Mouse (Mus musculus): ENCODE measurements around the gene Bcl2l11.

DNA sequence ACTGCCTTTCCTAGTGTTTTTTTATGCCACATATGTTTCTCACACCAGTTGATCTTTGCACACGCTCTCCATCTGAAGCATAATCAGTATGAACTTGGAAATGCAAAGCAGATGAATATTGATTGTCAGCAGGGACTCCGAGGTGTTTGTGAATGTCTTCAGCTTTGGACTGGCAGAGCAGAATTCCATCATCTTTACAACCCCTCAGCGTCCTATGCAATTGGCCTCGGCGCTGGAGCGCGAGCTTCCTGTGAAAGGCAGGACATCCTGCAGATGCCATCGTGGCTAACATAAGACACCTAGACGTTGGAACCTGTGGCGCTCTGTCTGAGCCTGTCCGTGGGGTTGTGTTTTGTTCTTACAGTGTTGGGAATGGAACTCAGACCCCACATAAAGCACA, 5.7 kb downstream of the Bcl2l11 start:
- TF ChIP-seq MAX (IDR thresholded peaks at IDR 0.05) (no peak), USF1 (IDR thresholded peaks at IDR 0.05; ENCODE audit: low read depth) (no peak), MYOG (IDR thresholded peaks at IDR 0.05; ENCODE audit: control insufficient read depth, extremely low read depth, insufficient read length) (no peak), CTCF (IDR thresholded peaks at IDR 0.05; ENCODE audit: control insufficient read depth, insufficient read depth, insufficient read length) (no peak), MYOD1 (IDR thresholded peaks at IDR 0.05; ENCODE audit: control insufficient read depth, insufficient read length, low read depth) (no peak)
